Mouse (Mus musculus) lung, embryonic 14.5 days (tissue): ENCODE measurements around the gene Smim6. TPM values are rescaled to one million over a fixed set of nuclear protein-coding genes. Genes with fewer than 3 reads are reported as not detected.

ENCODE experiments used
- ATAC-seq: fragments of 200-750 bp; cut with Nextera tagmentation; 2 replicates; pipeline ENCODE4 v1.8.0; 2017; ENCODE audit warnings: mild to moderate bottlenecking, moderate TSS enrichment, moderate library complexity; ENCODE audit not compliant: insufficient read depth
- DNase-seq: peaks from one replicate; pipeline ENCODE4 v3.0.0-alpha.2; 2015
- H3K27ac ChIP-seq: fragments of 300-500 bp; sonication (generic); 2 replicates; pipeline ENCODE4 v1.5.1; 2014; ENCODE audit warnings: low read depth, mild to moderate bottlenecking, moderate library complexity
- H3K27me3 ChIP-seq: fragments of 300-500 bp; sonication (generic); 2 replicates; pipeline ENCODE4 v1.6.1; 2014; ENCODE audit warnings: low read length, control low read depth; ENCODE audit not compliant: insufficient read depth
- H3K36me3 ChIP-seq: fragments of 300-500 bp; sonication (generic); 2 replicates; pipeline ENCODE4 v1.6.1; 2014; ENCODE audit warnings: control low read depth; ENCODE audit not compliant: insufficient read depth
- H3K4me1 ChIP-seq: fragments of 300-500 bp; sonication (generic); 2 replicates; pipeline ENCODE4 v1.6.1; 2014; ENCODE audit warnings: antibody characterized with exemption, control low read depth; ENCODE audit not compliant: insufficient read depth
- H3K4me2 ChIP-seq: fragments of 300-500 bp; sonication (generic); 2 replicates; pipeline ENCODE4 v1.6.1; 2014; ENCODE audit warnings: mild to moderate bottlenecking
- H3K4me3 ChIP-seq: fragments of 300-500 bp; sonication (generic); 2 replicates; pipeline ENCODE4 v1.5.1; 2014; ENCODE audit warnings: low read depth, low read length
- H3K9ac ChIP-seq: fragments of 300-500 bp; sonication (generic); 2 replicates; pipeline ENCODE4 v1.6.1; 2014
- H3K9me3 ChIP-seq: fragments of 300-500 bp; sonication (generic); 2 replicates; pipeline ENCODE4 v1.6.1; 2016; ENCODE audit warnings: low read depth, low read length, control low read depth
- CTCF ChIP-seq: IDR thresholded peaks from 2 replicates; pipeline ENCODE4 v1.5.1; 2016; ENCODE audit warnings: antibody characterized with exemption, low read depth
- WGBS: fragments of 180-500 bp; shearing (Covaris S2); extraction: QIAGEN DNeasy Blood & Tissue Kit; methylation state at CpG from one replicate; pipeline ENCODE4 v1.1.7; 2014; 5-methylcytosine and 5-hydroxymethylcytosine counted together
- polyA plus RNA-seq: library from polyadenylated mRNA; unstranded; fragments of >200 nt; fragmentation: Nextera tagmentation; extraction: Ambion mirVana; gene quantifications from 2 replicates; pipeline ENCODE4 v1.2.1, GENCODE M21; 2014

Smim6 gene
- polyA plus RNA-seq = 11.4 and 12.2 TPM in 2 replicates

GRCm38 (mm10) chr11:115911632-115912376 is at the start of gene Smim6:
TSS of gene Smim6 (plus strand) at chr11:115912017.
- Histone ChIP-seq H3K9ac (peak within 1 kb of the TSS; percentile 3; the same call in 1 of the 2 replicates), H3K27ac (peak within 1 kb of the TSS; percentile 87), H3K27me3 (no peaks in the 10 kb centered on the region), H3K4me1 (no peaks in the 10 kb centered on the region), H3K36me3 (peaks cover 25% of the 10 kb centered on the region), H3K4me2 (peak within 1 kb of the TSS; percentile 10), H3K9me3 (no peaks in the 10 kb centered on the region), H3K4me3 (no peak within 1 kb of the TSS)
- ATAC-seq (peak; percentile 88), DNase-seq (peak; percentile 71)
- WGBS = 66% methylated on average over 11 of the region's 11 CpGs
- TF ChIP-seq CTCF = no peak

DNA sequence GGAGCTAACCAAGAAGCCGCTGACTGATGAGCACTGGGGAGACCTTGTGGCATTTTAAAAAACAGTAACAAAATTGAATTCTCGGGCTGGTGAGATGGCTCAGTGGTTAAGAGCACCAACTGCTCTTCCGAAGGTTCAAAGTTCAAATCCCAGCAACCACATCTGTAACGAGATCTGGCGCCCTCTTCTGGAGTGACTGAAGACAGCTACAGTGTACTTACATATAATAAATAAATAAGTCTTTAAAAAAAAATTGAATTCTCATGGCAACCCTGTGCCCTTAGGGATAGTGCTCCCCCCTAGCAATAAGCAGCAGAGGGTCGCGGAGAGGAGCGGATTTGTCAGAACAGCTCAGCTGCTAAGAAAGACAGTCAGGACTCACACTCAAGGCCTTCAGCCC is 47.9 kb upstream of the Smim6 start:
- H3K27ac ChIP-seq = no peak overlapping the region
- DNase-seq (no peak), ATAC-seq (no peak)
- no peaks in the 10 kb centered on the region for H3K36me3 ChIP-seq
- H3K4me2 ChIP-seq = no peak overlapping the region
- no peaks in the 10 kb centered on the region for H3K4me1 ChIP-seq
- H3K9ac ChIP-seq = no peak overlapping the region
- no peaks in the 10 kb centered on the region for H3K9me3 ChIP-seq
- H3K4me3 ChIP-seq = no peak overlapping the region
- 82% methylated on average over 8 of the region's 8 CpGs for WGBS
- peak; percentile 19; the same call in 1 of the 2 replicates for TF ChIP-seq CTCF
- peaks cover 19% of the 10 kb centered on the region for H3K27me3 ChIP-seq

GRCm38 (mm10) chr11:115869393-115869792 is 42.4 kb upstream of the Smim6 start:
- no peaks in the 10 kb centered on the region for H3K36me3 ChIP-seq
- no peaks in the 10 kb centered on the region for H3K4me1 ChIP-seq
- DNase-seq (peak; percentile 8), ATAC-seq (no peak)
- H3K4me2 ChIP-seq = no peak overlapping the region
- WGBS = 63% methylated on average over 8 of the region's 8 CpGs
- H3K9ac ChIP-seq = no peak overlapping the region
- no peak for TF ChIP-seq CTCF
- no peaks in the 10 kb centered on the region for H3K27me3 ChIP-seq
- H3K4me3 ChIP-seq = no peak overlapping the region
- H3K27ac ChIP-seq = no peak overlapping the region
- H3K9me3 ChIP-seq = no peaks in the 10 kb centered on the region

GRCm38 (mm10) chr11:115872437-115872836 is 39.4 kb upstream of the Smim6 start:
- no peaks in the 10 kb centered on the region for H3K4me1 ChIP-seq
- no peak for TF ChIP-seq CTCF
- no peak overlapping the region for H3K9ac ChIP-seq
- H3K36me3 ChIP-seq = no peaks in the 10 kb centered on the region
- H3K4me2 ChIP-seq = no peak overlapping the region
- no peak overlapping the region for H3K4me3 ChIP-seq
- H3K27ac ChIP-seq = no peak overlapping the region
- ATAC-seq = no peak
- no peaks in the 10 kb centered on the region for H3K27me3 ChIP-seq
- H3K9me3 ChIP-seq = no peaks in the 10 kb centered on the region
- DNase-seq = no peak
- 54% methylated on average over 4 of the region's 4 CpGs for WGBS

DNA sequence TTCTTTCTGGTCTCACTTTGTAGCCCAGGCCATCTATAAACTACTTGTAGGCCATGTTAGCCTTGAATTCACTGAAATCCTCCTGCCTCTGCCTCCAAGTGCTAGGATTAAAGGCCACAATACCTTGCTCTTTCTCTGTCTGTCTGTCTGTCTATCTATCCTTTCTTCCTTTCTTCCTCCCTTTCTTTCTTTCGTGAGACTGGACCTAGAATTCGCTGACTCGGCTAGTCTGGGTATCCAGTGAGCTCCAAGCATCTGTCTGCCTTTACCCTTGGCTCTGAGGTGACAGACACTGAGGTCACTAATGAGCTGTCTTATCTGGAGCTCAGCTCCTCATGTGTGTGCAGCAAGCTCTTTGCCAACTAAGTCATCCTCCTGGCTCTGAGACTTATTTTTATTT is 35.9 kb upstream of the Smim6 start:
- no peak overlapping the region for H3K4me3 ChIP-seq
- DNase-seq = no peak
- no peak for ATAC-seq
- H3K9me3 ChIP-seq = no peaks in the 10 kb centered on the region
- no peak overlapping the region for H3K27ac ChIP-seq
- no peaks in the 10 kb centered on the region for H3K4me1 ChIP-seq
- no peak overlapping the region for H3K9ac ChIP-seq
- H3K36me3 ChIP-seq = no peaks in the 10 kb centered on the region
- no peak overlapping the region for H3K4me2 ChIP-seq
- no peak for TF ChIP-seq CTCF
- WGBS = 90% methylated on average over 3 of the region's 3 CpGs
- H3K27me3 ChIP-seq = no peaks in the 10 kb centered on the region

DNA sequence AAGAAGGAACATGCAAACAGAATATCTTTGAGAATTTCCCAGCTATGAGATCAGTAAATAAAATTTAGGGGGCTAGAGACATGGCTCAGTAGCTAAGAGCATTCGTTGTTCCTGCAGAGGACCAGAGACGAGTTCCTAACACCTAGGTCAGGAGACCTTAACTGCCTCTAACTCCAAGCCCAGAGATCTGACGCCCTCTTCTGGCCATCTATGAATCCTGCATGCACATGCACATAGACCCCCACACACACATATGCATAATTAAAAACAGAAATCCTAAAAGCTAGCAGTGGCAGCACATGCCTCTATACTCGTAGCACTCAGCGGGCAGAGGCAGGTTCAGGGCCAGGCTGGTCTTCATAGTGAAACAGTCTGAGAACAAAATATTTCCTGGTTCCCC is 35.4 kb upstream of the Smim6 start:
- H3K4me2 ChIP-seq = no peak overlapping the region
- H3K9me3 ChIP-seq = no peaks in the 10 kb centered on the region
- peak; percentile 5; the same call in 1 of the 2 replicates for TF ChIP-seq CTCF
- H3K9ac ChIP-seq = no peak overlapping the region
- ATAC-seq (no peak), DNase-seq (no peak)
- H3K4me1 ChIP-seq = no peaks in the 10 kb centered on the region
- H3K27me3 ChIP-seq = no peaks in the 10 kb centered on the region
- H3K36me3 ChIP-seq = no peaks in the 10 kb centered on the region
- H3K4me3 ChIP-seq = no peak overlapping the region
- 77% methylated on average over 5 of the region's 5 CpGs for WGBS
- H3K27ac ChIP-seq = no peak overlapping the region

- Histone ChIP-seq H3K4me1 (no peaks in the 10 kb centered on the region), H3K9me3 (no peaks in the 10 kb centered on the region), H3K27ac (no peak overlapping the region), H3K4me2 (no peak overlapping the region), H3K36me3 (no peaks in the 10 kb centered on the region), H3K9ac (no peak overlapping the region), H3K4me3 (no peak overlapping the region), H3K27me3 (no peaks in the 10 kb centered on the region; the same call in 1 of the 2 replicates)
- no peak for DNase-seq
- no peak for ATAC-seq
- WGBS = 59% methylated on average over 6 of the region's 6 CpGs
- no peak for TF ChIP-seq CTCF
These were observed 34.6 kb upstream of the Smim6 start for GRCm38 (mm10) chr11:115877174-115877755.
